12 mouse cellular contexts compared by ENCODE assay signal in genomic region chr7:139538541-139538940, GRCm38 (mm10). TPM values are rescaled to one million over a fixed set of nuclear protein-coding genes. Genes with fewer than 3 reads are reported as not detected.
DNase-seq lines count a peak whose midpoint lies in the region; ATAC-seq and TF ChIP-seq lines count a peak whose summit lies in the region.
"Had no signal": no experiment of that assay in that cellular context is flagged by ENCODE, and none has a peak within 500 bp of the region (broad histone marks: within the 10 kb centered on the region; RNA-seq: fewer than 3 reads in every experiment).

No protein-coding gene starts in this region.

- peaks cover 6% of the 10 kb centered on the region; the same call in 1 of the 2 replicates for H3K4me1 ChIP-seq in liver, adult 2 months (ENCODE audit: control insufficient read depth, insufficient read depth, low read length)
- H3K4me1 ChIP-seq in liver, embryonic 11.5 days (replicated peaks; ENCODE audit: control insufficient read depth, insufficient read depth, low read length), result no peaks in the 10 kb centered on the region

- no peaks in the 10 kb centered on the region for H3K9me3 ChIP-seq in liver, embryonic 11.5 days (ENCODE audit: control insufficient read depth, low read length)

- H3K9ac ChIP-seq in liver, adult 2 months (ENCODE audit: low read depth, low read length), result no peak overlapping the region
- H3K9ac ChIP-seq in liver, embryonic 11.5 days (ENCODE audit: low read depth, low read length), result no peak overlapping the region
- H3K9ac ChIP-seq: liver, embryonic 14.5 days had no signal

- H3K36me3 ChIP-seq in liver, adult 2 months (ENCODE audit: control insufficient read depth, insufficient read depth, low read length), result no peaks in the 10 kb centered on the region
- H3K36me3 ChIP-seq in liver, embryonic 11.5 days (ENCODE audit: control insufficient read depth, insufficient read depth, low read length), result no peaks in the 10 kb centered on the region

- no peaks in the 10 kb centered on the region for H3K79me2 ChIP-seq in liver, adult 2 months (ENCODE audit: control insufficient read depth, insufficient read depth, low read length)

- WGBS in liver, adult 2 months, result 80% methylated on average over 2 of the region's 2 CpGs
- 70% methylated on average over 2 of the region's 2 CpGs for WGBS in liver, embryonic 11.5 days

- intact Hi-C loops in heart, postnatal 14 days (cut with DNase I), result no loop called here

- H3K27me3 ChIP-seq in liver, adult 2 months (ENCODE audit: control insufficient read depth, insufficient read depth, low read length), result no peaks in the 10 kb centered on the region
- no peaks in the 10 kb centered on the region for H3K27me3 ChIP-seq in liver, embryonic 11.5 days (replicated peaks; ENCODE audit: control insufficient read depth, insufficient read depth, low read length)

- H3K4me3 ChIP-seq in liver, adult 2 months (ENCODE audit: insufficient read depth, low read depth, low read length), result no peak overlapping the region
- no peak overlapping the region for H3K4me3 ChIP-seq in liver, embryonic 11.5 days (ENCODE audit: low read depth, low read length)

- DNase-seq in cerebellum, postnatal 14 days, result peak; percentile 32 to 36
- DNase-seq in liver, adult 2 months (ENCODE audit: extremely low read depth, low read depth, low spot score), result peak; percentile 66
- DNase-seq in liver, embryonic 11.5 days (ENCODE audit: low spot score), result no peak
- peak; percentile 62 to 65 for DNase-seq in heart, postnatal 14 days
- DNase-seq in right cerebral cortex, postnatal 14 days, result peak; percentile 57
- no peak for DNase-seq in ovary, postnatal 14 days (ENCODE audit: low spot score)
- DNase-seq in ovary, postnatal 36 days (ENCODE audit: low spot score), result no peak
- DNase-seq: adrenal gland, adult 8-10 months; thymus, adult 18-20 months had no signal

- H3K27ac ChIP-seq in liver, adult 2 months (replicated peaks; ENCODE audit: insufficient read depth, low read depth, low read length), result no peak overlapping the region
- H3K27ac ChIP-seq in liver, embryonic 11.5 days (ENCODE audit: low read depth, low read length), result no peak overlapping the region
- H3K27ac ChIP-seq: liver, embryonic 14.5 days had no signal

- no peak for TF ChIP-seq POLR2A in liver, adult 2 months (IDR thresholded peaks at IDR 0.05; ENCODE audit: extremely low read depth, insufficient read depth, low read length)

- no peak for ATAC-seq in cerebellum, adult (ENCODE audit: insufficient number of reproducible peaks, low FRiP score, low TSS enrichment)
- no peak for ATAC-seq in liver, embryonic 11.5 days (replicated peaks; ENCODE audit: low FRiP score)
- ATAC-seq: CD4-positive, CD25-positive, alpha-beta regulatory T cell, adult 4 months had no signal

- H3K4me2 ChIP-seq in liver, embryonic 11.5 days, result no peak overlapping the region

- TF ChIP-seq CTCF in liver, adult 2 months (IDR thresholded peaks at IDR 0.05; ENCODE audit: low read depth, low read length), result no peak

RNA-seq across cellular contexts. Expression of gene Nkx6-2, which starts 44.1 kb away (rescaled TPM):
- total RNA-seq in liver, adult 2 months (2014; rRNA removed), result not detected in 2 replicates
- polyA plus RNA-seq in liver, adult 2 months (2012; rRNA removed), result not detected in 2 replicates
- polyA plus RNA-seq in liver, embryonic 11.5 days (2014; fragmentation: Nextera tagmentation; extraction: Ambion mirVana), result 0.32 and 0.56 TPM in 2 replicates
- total RNA-seq in heart, postnatal 14 days (2021), result under 1 TPM; 0.22 to 0.27 TPM
- polyA plus RNA-seq: CD4-positive, CD25-positive, alpha-beta regulatory T cell, adult 4 months; liver, embryonic 14.5 days had no signal

Comparison
In these comparisons a context has a peak if more than half of its experiments do, and no peak if none do; other contexts are left out.
1. DNase-seq: peak in cerebellum, postnatal 14 days (2 of 2), liver, adult 2 months (single experiment), heart, postnatal 14 days (2 of 2) and right cerebral cortex, postnatal 14 days (single experiment); none in liver, embryonic 11.5 days (single experiment), ovary, postnatal 14 days (single experiment) and ovary, postnatal 36 days (single experiment).